Mouse (Mus musculus) lung, postnatal 4 days (tissue): ENCODE data around the gene Mdh2.
A peak's percentile ranks its signal among the peaks of the same experiment; 100 is the strongest.

Experiments used
- DNase-seq, 2 experiments: peaks; one replicate each; pipeline ENCODE4 v3.0.0; 2021

Gene Mdh2

DNA sequence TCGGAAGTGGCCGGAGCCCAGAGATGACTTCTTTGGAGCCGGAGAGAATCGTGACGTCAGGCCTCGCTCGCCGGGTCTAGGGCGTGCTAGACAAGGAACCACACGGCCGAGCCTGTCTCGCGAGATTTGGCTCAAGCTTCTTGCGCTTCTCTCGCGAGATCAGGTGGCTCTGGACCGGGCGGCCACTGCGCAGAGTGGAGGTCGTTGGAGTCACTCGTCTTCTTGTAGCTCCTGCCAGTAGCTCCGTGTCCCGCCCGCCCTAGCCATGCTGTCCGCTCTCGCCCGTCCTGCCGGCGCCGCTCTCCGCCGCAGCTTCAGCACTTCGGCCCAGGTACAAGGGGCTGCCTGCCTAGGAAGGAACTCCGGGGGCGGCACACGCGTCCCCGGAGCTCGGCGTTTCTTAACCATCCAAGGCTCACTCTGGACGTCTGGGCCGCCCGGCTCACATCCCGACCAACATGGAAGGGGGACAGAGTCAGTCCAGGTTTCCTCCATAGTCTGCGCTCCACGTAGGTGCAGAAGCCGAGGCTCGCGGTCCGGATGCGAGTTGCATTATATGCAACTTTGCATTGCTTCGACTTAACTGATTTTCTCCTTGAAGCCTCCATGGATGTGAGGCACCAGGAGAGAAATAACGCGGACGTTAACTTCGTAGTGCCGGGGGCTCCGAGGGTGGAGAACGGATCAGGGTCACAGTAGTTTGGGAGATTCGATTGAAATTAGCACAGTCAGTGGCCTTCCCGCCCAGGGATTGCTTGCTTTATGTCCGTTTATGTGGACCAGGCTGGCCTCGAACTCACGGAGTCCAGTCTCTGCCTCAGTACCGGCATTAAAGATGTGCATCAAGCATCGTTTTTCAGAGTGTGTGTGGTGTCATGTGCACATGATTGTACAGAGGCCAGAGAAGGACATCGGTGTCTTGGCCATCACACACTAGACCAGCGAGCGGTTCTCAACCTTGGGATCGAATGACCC, at the start of gene Mdh2:
TSS of gene Mdh2 (plus strand) at position 10 of the 975 bp plus-strand sequence.
- peak; percentile 100 for DNase-seq

DNA sequence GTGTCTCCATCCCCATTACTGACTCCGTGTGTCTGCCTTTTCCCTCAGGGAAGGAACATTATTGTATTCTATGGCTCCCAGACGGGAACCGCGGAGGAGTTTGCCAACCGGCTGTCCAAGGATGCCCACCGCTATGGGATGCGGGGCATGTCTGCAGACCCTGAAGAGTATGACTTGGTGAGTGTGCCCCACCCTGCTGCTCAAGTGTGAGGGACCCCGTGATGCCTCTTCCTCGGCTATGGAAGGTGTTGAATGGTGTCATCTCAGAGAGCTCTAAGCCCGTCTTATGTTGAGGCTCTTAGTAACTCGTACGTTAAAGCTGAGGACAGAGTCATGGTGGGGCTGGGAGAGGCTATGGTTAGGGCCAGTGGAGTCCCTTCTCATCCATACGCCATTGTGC, 48.9 kb upstream of the Mdh2 start:
- no peak for DNase-seq

GRCm38 (mm10) chr5:135730278-135730677, 48.0 kb upstream of the Mdh2 start:
- no peak for DNase-seq

- no peak for DNase-seq
These were observed 47.4 kb upstream of the Mdh2 start for GRCm38 (mm10) chr5:135730916-135731315.

- DNase-seq = no peak
These were observed 47.0 kb upstream of the Mdh2 start for GRCm38 (mm10) chr5:135731322-135731721.

GRCm38 (mm10) chr5:135733071-135733470, 45.2 kb upstream of the Mdh2 start:
- DNase-seq = no peak

DNA sequence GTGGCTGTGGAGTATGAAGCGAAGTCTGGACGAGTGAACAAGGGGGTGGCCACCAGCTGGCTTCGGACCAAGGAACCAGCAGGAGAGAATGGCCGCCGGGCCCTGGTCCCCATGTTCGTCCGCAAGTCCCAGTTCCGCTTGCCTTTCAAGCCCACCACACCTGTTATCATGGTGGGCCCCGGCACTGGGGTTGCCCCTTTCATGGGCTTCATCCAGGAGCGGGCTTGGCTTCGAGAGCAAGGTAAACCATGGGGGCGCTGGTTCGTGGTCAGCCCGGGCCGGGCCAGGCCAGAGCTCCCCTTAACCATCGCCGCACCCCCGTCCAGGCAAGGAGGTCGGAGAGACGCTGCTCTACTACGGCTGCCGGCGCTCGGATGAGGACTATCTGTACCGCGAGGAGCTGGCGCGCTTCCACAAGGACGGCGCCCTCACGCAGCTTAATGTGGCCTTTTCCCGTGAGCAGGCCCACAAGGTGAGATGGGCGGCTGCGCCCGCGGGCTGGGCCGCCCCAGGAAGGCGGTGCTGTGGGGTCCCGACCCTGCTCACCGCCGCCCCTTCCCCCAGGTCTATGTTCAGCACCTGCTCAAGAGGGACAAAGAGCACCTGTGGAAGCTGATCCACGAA, 44.1 kb upstream of the Mdh2 start:
- no peak for DNase-seq

- no peak for DNase-seq
These were observed 42.5 kb upstream of the Mdh2 start for GRCm38 (mm10) chr5:135735741-135736140.

- DNase-seq = no peak
These were observed 41.7 kb upstream of the Mdh2 start for GRCm38 (mm10) chr5:135736544-135736943.

DNA sequence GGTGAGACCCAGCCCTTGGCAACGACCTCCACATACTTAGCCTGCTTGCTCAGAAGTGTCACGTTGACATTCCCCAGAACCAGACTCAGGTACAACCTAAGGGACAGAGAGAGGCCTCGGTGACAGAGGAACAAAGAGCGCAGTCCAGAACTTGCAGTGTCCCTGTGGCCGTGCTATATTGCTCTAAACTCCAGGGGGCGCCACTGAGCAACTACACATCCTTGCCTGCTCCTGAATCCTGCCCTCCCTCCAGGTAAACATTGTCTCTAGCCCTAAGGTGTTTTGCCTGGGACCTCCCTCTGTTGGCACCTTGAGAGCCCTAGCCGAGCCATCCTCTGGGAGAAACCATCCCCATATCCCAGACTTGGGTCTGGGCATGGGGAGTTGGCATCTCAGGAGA, 41.1 kb upstream of the Mdh2 start:
- no peak for DNase-seq

DNA sequence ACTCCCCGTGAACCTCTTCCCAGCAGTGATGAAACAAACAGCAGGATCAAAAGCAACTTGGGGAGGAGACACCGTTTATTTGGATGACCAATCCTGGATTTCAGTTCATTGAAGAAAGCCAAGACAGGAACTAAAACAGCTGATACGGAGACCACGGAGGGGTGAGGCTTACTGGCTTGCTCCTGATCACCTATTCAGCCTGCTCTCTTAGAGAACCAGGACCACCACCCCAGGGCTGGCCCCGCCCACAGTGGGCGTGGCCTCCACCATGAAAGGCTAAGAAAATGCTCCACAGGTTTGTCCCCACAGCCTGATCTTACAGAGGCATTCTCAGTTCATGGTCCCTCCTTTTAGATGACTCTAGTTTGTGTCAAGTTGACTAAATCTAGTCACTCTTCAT, 40.0 kb upstream of the Mdh2 start:
- no peak for DNase-seq

- peak in 1 of 2 experiments; percentile 23 for DNase-seq
These were observed 36.1 kb upstream of the Mdh2 start for GRCm38 (mm10) chr5:135742156-135742555.

DNA sequence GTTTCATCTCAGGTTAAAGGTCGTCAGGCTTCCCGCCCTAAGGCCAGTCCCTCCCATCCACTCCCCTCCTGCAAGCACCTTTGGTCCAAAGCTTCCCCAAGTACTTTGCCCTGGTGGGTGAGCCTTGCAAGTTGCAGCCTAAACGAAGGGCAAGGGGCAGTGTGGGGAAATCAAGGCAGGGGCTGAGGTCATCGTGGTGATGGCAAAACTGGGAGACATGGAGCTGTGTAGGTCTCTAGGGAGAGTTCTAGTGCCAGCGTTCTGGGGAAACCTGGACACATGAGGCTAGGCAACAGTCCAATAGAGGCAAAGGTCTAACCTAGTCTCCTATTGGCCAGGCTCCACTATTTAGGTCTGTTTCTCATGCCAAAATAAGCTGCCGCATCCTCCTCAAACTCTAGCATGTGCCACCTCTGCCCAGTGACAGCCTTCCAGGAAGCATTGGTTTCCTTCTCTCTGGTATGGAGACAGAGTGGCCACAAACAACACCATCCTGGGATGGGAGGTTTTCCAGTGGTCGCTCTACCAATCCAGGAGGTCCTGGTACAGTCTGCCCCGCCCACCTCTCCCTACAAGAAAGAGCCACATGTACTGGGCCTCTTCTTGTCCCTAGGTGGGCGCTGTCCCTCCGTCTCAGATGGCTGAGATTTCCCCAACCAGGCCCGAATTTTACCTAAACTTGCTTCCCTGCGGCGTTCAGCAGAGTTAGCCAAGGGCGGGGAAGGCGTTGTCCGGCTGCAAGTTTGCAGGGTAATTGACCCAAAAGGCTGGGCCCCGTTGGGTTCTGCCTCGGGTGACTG, 35.1 kb upstream of the Mdh2 start:
- peak; percentile 63 to 72 for DNase-seq

- DNase-seq = peak; percentile 97
These were observed 34.3 kb upstream of the Mdh2 start, which contains the start of gene Tmem120a for GRCm38 (mm10) chr5:135743741-135744609. TSS of gene Tmem120a (minus strand) at chr5:135744448.

DNA sequence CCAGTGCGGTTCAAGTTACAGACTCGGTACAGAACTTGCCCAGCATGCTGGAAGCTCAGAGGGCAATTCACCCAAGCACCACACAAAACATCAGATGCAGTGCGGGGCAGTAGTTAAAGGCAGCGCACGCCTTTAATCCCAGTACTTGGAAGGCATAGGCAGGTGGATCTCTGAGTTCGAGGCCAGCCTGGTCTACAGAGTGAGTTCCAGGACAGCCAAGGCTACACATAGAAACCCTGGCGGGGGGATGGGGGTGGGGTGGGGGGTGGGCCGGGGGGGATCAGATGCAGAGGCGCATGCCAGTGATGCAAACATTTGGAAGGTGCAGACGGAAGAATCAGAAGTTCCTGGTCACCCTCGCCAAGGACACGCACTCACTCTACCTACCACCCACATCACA, 33.5 kb upstream of the Mdh2 start:
- no peak for DNase-seq

- DNase-seq = no peak
These were observed 27.2 kb upstream of the Mdh2 start for GRCm38 (mm10) chr5:135751041-135751440.

DNA sequence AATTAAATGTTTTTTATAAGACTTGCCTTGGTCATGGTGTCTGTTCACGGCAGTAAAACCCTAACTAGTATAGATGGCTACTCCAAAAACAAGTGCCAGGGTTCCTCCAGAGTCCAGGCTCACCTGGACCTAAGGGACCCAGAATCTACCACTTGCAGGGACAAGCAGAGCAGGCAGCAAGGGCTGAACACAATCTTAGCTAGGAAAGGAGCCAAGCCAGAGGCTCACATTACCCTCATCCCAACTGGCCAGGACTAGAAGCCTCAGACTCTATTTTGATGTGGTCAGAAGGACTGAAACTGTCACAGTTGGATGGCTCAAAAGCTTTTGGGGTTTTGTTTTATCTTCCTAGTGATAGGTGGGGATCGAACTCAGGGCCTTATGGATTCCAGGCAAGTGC, 26.7 kb upstream of the Mdh2 start:
- DNase-seq = no peak

GRCm38 (mm10) chr5:135761881-135762280, 16.4 kb upstream of the Mdh2 start:
- peak in 1 of 2 experiments; percentile 15 for DNase-seq

DNA sequence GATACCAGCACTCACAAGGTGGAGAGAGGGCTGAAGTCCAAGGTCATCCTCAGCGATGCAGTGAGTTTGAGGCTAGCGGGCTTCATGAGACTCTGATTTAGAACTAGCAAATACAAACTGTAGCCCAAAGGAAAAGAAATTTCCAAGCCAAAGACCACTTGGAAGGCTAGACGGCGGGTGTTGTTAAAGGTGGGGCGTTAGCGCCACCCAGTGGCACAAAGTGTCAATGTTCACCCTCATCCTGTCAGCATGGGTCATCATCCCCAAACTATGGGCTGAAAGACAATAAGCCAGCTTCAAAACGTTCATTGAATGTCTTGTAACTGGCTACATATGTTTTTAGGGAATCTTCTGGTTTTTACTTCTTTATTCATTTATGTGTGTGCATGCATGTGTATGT, 14.8 kb upstream of the Mdh2 start:
- peak; percentile 62 to 81 for DNase-seq

DNA sequence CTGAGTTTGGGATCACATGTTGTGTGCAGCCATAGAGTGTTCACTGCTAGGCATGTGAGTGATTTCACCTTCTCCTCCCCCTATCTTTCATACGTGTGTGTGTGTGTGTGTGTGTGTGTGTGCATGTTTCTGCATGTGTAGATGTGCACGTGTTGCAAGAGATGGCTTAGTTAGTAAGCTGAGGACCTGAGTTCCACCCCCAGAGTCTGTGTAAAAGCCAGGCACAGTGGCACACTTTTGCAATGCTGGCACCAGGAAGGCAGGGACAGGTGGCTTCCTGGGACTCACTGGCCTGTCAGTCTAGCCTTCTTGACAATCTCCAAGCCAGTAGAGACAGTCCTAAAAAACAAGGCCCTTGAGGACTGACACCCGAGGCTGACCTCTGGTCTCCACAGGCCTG, 13.3 kb upstream of the Mdh2 start:
- DNase-seq = no peak

DNA sequence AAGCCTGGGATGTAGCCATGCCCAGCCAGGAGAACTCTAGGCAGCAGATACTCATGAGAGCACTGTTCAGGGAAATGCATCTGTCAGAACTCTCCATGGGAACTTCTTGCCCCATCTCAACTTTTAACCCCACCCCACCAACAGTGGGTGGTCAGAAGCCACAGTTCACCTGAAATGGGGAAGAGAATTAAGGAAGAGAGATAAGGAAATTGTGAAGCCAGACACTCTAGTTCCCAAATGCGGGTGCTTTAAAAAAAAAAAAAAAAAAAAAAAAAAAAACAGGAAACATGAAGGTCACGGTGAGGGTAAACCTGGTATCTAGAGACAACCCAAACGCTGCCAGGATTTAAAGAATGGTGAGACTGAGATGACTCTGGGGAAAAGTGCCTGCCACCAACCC, 5.8 kb upstream of the Mdh2 start:
- peak in 1 of 2 experiments; percentile 33 for DNase-seq

DNA sequence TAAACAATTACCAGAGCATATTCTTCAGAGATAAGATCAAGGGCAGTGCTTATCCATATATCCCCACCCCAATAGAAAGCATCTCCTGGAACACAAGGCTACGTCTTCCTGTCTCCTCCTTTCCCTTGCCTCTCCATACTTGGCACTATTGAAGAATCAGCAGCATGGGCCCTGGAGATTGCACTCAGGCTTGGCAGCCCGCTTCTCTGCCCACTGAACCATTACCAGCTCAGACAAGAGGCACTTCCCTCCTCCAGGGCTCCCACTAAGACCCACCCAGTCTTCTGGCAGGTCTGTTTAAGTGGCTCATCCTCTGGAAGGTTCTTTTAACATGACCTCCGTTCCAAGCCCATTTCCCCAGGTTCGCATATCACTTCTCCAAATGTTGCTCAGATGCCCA, 1.7 kb upstream of the Mdh2 start:
- DNase-seq = no peak
